Mouse (Mus musculus) effector memory CD4-positive, alpha-beta T cell, adult 5 months (primary cell): Measurements from ENCODE around the gene Ctps2. TPM values are rescaled to one million over a fixed set of nuclear protein-coding genes. Genes with fewer than 3 reads are reported as not detected.

Source experiments
- polyA plus RNA-seq: library from polyadenylated mRNA; unstranded; fragments of 100-300 nt; shearing (Covaris generic); gene quantifications from one replicate; pipeline ENCODE4 v1.2.1, GENCODE M21; 2017

Ctps2 gene
- 169 TPM for polyA plus RNA-seq

GRCm38 (mm10) chrX:162900938-162901337 lies at the start of gene Ctps2:
TSS of gene Ctps2 (plus strand) at chrX:162901238.

GRCm38 (mm10) chrX:162887931-162888511 lies 13.0 kb upstream of the Ctps2 start, which contains the start of gene Syap1:
TSS of gene Syap1 (minus strand) at chrX:162888447.

GRCm38 (mm10) chrX:162964383-162964782 lies 63.3 kb downstream of the Ctps2 start, which contains the start of gene S100g:
TSS of gene S100g (minus strand) at chrX:162964599.

Other genes with a start within 250 kb of the Ctps2 start
- 178 TPM for gene Rbbp7, start 140.8 kb upstream of the Ctps2 start, polyA plus RNA-seq
- 21.2 TPM for gene Txlng, start 71.8 kb upstream of the Ctps2 start, polyA plus RNA-seq
- gene Syap1, start 12.8 kb upstream of the Ctps2 start, polyA plus RNA-seq = 47.3 TPM
- gene S100g, start 63.4 kb downstream of the Ctps2 start, polyA plus RNA-seq = not detected